Mouse (Mus musculus) adrenal gland, adult 8-10 months (tissue): ENCODE results near the gene Elk3. TPM values are rescaled to one million over a fixed set of nuclear protein-coding genes. Genes with fewer than 3 reads are reported as not detected.
"Not testable (repeated sequence)": the region's sequence is repeated elsewhere in the genome, so short reads cannot be mapped to it uniquely, and the experiment has no call there.

Experiments used
- DNase-seq: peaks from one replicate; pipeline ENCODE4 v3.0.0; 2022
- total RNA-seq, 4 experiments: library from RNA; stranded (reverse); gene quantifications; 2 replicates each; pipeline ENCODE4 v1.2.4; 2022

Gene Elk3
- 10 to 100 TPM; 32.3 to 51.1 (median 46.1) TPM for total RNA-seq

GRCm38 (mm10) chr10:93310721-93311411 is at the start of gene Elk3:
Gene Elk3 (minus strand): TSS chr10:93311135.
- no peak for DNase-seq

DNA sequence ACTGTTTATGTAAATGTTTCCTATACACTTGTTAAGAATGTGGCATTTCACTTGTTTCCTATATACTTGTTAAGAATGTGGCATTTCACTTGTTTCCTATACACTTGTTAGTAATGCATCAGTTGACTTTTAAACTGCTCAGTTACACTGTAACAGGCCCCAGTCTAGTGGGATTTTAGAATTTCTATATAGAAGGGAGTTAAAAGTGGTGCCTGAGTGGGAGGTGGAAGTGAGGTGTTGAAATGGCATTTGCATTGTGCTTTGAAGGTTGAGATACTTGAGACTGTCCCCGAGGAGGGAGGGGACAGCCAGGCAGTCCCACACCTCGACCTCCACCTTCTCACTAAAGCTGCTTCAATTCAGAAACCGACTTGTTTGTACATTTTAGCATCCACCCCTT is 49.7 kb upstream of the Elk3 start:
- DNase-seq: no peak

DNA sequence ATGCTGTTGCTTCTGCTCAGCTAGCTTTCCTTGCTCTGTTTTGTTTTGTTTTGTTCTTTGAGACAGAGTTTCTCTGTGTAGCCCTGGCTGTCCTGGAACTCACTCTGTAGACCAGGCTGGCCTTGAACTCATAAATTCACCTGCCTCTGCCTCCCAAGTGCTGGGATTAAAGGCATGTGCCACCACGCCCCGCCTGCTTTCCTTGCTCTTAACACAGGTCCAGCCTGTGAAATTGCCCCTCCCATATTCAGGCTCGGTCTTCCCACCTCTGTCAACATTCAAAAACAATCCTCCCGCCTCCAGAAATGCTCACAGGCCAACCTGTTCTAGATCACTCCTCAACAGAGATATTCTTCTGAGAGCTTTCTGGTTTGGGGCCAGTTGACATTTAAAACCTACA is 49.3 kb upstream of the Elk3 start:
- not testable (repeated sequence) for DNase-seq

- DNase-seq: no peak
Measured at GRCm38 (mm10) chr10:93359339-93359863, 48.5 kb upstream of the Elk3 start.

- DNase-seq: no peak
Measured at GRCm38 (mm10) chr10:93358878-93359277, 47.9 kb upstream of the Elk3 start.

- no peak for DNase-seq
Measured at GRCm38 (mm10) chr10:93357162-93357561, 46.2 kb upstream of the Elk3 start.

GRCm38 (mm10) chr10:93356122-93356521 is 45.2 kb upstream of the Elk3 start:
- DNase-seq: no peak

- no peak for DNase-seq
Measured at GRCm38 (mm10) chr10:93355276-93355927, 44.5 kb upstream of the Elk3 start.

DNA sequence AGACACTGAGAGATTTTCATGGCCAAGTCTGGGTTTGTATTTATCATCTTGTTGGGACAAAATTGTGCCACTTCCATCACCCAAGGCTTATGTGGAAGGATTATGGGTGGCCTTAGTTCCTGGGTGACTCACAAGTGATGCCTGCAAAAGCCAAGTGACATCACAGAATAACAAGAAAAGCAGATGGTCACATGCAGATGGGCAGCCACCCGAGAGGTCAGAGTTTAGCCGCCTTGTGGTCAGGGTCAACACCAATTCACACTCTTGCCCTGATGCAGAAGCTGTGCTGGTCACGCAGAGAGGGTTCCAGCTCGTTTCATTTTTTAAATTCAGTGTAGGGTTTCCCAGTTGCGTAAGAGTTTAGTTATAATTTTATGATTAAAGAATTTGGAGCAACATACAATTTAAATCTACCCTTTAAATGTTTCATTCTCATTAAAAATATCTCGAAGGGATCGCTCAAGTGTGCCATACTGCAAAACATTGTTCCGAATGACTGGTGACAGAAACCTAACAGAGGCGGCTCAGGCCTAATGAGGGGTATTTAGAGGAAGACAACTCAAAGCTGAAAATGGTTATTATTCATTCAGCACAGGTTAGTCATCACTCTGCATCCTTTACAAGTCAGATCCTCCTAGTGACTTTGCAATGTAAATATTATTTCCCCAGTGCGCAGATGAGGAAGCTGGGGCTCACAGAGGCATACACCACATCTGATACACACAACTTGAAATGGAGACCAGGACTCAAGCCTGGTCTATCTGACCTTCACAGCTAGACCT is 42.8 kb upstream of the Elk3 start:
- DNase-seq: no peak

GRCm38 (mm10) chr10:93347918-93348505 is 37.1 kb upstream of the Elk3 start:
- no peak for DNase-seq

DNA sequence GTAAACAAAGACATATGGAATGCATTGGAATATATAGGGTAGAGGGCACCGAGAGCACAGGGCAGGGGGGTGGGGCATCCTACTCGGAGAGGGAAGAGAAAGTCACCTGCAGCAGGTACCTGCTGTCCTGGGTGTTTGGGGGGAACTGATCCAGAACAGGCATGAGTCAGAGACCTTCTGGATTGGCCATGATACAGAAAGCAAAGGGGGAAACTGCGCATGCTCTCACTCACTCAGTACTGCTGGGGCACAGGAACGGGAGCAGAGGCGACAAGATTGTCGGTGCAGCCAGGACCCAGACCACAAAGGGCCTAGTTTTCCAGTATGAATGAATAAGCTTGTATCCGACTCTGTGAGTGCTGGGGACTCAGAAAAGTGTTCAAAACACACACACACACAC is 36.5 kb upstream of the Elk3 start:
- no peak for DNase-seq

GRCm38 (mm10) chr10:93346208-93346936 is 35.4 kb upstream of the Elk3 start:
- no peak for DNase-seq

DNA sequence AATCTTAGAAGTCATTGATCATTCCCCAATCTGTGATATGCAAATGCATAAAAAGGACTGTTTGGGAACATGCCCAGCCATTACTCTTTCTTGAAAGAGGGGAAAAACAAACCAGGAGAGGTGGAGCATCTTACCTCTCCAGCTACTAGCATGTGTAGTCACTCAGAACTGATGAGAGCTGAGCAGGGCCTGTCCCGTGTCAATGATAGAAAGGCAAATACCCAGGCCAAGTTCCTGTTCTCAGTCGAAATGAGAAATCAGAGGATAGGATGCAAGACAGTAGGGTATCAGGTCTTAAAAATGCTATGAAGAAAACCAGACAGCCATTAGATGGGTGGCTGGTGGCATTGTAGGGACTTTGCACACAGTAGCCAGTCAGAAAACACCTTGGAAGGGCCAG is 34.6 kb upstream of the Elk3 start:
- no peak for DNase-seq

- DNase-seq: no peak
Measured at GRCm38 (mm10) chr10:93343469-93343868, 32.5 kb upstream of the Elk3 start.

GRCm38 (mm10) chr10:93342986-93343385 is 32.1 kb upstream of the Elk3 start:
- DNase-seq: no peak

- no peak for DNase-seq
Measured at GRCm38 (mm10) chr10:93338526-93338925, 27.6 kb upstream of the Elk3 start.

- no peak for DNase-seq
Measured at GRCm38 (mm10) chr10:93336462-93336931, 25.6 kb upstream of the Elk3 start.

DNA sequence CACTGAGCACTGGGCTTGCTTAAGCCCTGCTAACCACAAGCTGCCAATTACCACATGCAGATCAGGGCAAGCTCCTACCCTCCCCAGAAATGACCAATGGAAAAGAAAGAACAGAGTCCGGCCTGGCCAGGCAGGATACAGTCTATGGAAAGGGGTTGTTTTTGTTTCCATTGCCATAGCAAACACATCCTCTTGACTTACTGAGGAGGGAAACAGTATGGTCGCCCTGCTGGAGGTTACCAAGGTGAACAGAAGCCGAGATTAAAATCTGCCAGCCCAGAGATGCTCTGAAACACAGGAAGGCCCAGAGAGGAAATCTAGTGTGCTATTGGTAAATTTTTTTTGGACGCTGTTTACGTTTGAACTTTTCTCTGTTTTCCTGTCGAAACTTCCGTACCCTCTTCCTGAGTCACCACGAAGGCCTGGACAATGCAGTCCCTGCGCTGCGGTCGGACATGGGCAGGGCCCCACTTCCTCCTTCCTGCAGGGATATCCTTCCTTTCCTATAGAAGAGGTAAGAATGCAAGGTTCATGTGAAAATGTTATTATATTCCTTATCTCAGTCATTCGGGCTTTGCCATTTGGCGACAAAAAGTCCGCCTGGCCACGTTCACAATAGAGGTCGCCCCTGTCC is 25.0 kb upstream of the Elk3 start:
- peak; percentile 63 for DNase-seq

GRCm38 (mm10) chr10:93335001-93335400 is 24.1 kb upstream of the Elk3 start:
- no peak for DNase-seq

GRCm38 (mm10) chr10:93333239-93333638 is 22.3 kb upstream of the Elk3 start:
- no peak for DNase-seq

GRCm38 (mm10) chr10:93332261-93332809 is 21.4 kb upstream of the Elk3 start:
- no peak for DNase-seq
